Mouse (Mus musculus): ENCODE data around the gene Hist1h3c.
"Not testable (repeated sequence)": the region's sequence is repeated elsewhere in the genome, so short reads cannot be mapped to it uniquely, and the experiment has no call there.

Hist1h3c gene

DNA sequence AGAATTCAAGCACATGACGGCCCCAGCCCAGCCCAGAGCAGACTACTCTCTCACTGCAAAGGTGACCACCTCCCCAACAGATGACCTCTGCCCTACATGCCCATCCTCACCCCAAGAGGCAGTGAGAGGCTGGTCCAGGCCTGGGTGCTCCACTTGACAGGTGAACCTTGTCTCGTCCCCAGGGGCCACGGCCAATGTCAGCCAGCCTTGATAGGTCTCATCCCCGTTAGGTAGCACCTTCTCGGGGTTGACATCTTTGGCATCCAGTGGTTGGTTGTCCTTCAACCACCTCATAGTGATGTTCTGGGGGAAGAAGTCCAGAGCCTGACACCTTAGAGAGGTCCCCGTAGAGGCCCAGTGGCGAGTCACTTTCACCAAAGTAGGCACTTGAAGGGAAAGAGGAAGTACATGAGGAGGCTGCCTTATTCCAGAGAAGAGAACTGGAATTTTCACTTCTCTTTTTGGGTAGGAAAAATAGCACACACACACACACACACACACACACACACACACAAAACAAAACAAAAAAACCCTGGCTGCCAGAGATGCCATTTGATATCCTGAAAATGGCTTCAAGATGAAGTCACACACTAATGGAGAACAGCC is 39.5 kb downstream of the Hist1h3c start:
- DNase-seq (ENCODE audit: low spot score in 2 of 2): no peak

- DNase-seq (ENCODE audit: low spot score in 2 of 2): not testable (repeated sequence)
Measured at GRCm38 (mm10) chr13:23702801-23703200, 42.6 kb downstream of the Hist1h3c start.

- no peak for DNase-seq (ENCODE audit: low spot score in 2 of 2)
Measured at GRCm38 (mm10) chr13:23702220-23702619, 43.2 kb downstream of the Hist1h3c start.

- DNase-seq (ENCODE audit: low spot score in 2 of 2): peak; percentile 83 to 84
Measured at GRCm38 (mm10) chr13:23700786-23701520, 44.4 kb downstream of the Hist1h3c start.

- DNase-seq (ENCODE audit: low spot score in 2 of 2): no peak
Measured at GRCm38 (mm10) chr13:23699767-23700166, 45.6 kb downstream of the Hist1h3c start.

DNA sequence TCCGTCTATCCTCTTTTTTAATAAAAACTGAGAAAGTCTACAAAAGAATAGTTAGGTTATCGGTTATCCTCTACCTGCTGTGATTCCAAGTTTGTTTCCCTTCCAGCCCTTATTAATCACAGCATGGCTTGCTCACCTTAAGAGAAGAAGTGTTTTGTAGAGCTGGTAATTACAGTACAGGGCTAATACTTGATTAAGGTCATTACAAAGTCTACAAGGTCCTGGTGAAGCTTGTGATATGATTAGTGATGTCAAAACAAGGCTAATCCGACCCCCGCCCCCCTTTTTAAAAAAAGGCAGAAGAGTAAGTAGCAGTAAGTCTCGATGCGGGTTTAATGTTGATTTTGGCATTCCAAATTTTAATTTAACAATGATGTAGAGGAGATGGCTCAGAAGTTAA is 46.4 kb downstream of the Hist1h3c start:
- DNase-seq (ENCODE audit: low spot score in 2 of 2): no peak

DNA sequence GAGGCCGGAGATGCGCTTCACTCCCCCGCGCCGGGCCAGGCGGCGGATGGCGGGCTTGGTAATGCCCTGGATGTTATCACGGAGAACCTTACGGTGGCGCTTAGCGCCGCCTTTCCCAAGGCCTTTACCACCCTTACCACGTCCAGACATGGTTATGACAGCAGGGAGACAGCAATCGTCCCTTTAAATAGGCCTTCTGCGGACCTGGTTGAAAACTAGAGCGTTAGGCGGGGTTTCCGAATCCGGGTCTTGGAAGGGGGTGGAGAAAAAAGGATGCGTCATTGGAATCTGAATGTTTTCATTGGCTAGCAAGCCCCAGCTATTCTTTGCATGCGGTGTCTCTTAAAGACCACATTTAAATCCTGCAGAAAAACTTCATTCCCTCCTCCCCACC is 47.1 kb downstream of the Hist1h3c start, which contains the start of gene Hist1h4c:
Gene Hist1h4c (minus strand): TSS at position 155 of the 394 bp plus-strand sequence.
- DNase-seq (ENCODE audit: low spot score in 2 of 2): peak; percentile 99 to 100

GRCm38 (mm10) chr13:23697491-23698299 is 47.7 kb downstream of the Hist1h3c start:
- peak in 1 of 2 experiments; percentile 70 for DNase-seq (ENCODE audit: low spot score in 2 of 2)

- no peak for DNase-seq (ENCODE audit: low spot score in 2 of 2)
Measured at GRCm38 (mm10) chr13:23696061-23696474, 49.3 kb downstream of the Hist1h3c start.

GRCm38 (mm10) chr13:23695514-23695913 is 49.9 kb downstream of the Hist1h3c start, which contains the start of gene Hist1h1t:
TSS of gene Hist1h1t (plus strand) at chr13:23695814.
- no peak for DNase-seq (ENCODE audit: low spot score in 2 of 2)

Data from right cerebral cortex, adult 2 months (tissue).